Mouse (Mus musculus): ENCODE measurements around the gene Gm20379.

Gene Gm20379

GRCm38 (mm10) chr13:92305680-92306079 lies at the start of gene Gm20379:
TSS of gene Gm20379 (plus strand) at chr13:92305980.
- no peak for DNase-seq

DNA sequence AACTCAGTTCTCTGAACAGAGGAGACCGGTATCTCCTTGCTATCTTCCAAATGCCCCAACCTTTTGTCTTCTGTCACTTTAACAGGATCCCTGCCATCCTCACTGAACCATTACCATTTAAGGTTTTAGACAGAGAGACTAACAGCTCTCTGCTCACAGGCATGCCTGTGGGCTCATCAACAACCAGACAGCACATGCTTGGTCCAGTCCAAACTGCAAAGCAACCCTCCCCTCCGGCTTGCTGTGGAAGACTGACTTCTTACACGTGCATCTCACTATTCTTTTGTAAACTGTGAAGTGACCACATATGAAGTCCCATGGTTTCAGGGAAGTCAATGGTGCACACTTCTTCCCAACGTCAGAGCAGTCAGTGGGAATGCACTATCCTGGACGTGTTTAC lies 44.5 kb upstream of the Gm20379 start:
- no peak for DNase-seq

DNA sequence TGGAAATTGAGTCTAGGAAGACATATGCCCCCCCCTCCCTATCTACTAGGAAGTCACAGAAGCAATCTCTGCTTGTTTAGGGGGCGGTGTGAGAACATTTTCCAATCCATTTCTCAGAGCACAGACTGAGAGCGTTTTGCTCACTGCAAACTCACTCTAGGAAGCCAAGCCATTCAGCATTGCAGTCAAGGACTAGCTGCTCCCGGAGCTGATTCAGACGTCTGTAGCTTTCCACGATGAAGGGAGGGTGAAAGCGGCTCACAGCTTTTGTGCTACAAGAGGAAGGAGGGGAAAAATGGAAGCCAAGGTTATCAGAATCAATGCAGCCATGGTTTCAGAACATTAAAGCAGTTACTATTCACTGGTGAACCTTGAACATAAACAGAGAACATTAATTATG lies 42.2 kb upstream of the Gm20379 start:
- DNase-seq: no peak

DNA sequence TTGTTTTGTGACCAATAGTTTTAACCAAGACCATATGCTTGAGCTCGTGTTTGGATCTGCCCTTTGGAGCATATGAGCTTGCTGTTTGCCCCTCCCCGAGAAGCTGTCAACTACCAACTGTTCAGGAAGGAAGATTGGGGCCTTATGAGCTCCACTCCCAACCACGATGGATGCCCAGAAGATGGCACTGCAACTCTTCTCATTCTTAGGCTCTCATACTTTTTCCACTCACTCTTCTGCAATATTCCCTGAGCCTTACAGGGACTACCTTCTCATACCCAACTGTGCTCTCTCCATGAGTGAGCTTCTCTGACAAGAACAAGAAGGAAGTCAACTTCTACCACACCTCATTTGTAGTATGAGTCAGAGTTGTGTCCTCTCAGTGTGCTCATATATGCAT lies 38.7 kb upstream of the Gm20379 start:
- DNase-seq: peak in 1 of 2 experiments; percentile 10

DNA sequence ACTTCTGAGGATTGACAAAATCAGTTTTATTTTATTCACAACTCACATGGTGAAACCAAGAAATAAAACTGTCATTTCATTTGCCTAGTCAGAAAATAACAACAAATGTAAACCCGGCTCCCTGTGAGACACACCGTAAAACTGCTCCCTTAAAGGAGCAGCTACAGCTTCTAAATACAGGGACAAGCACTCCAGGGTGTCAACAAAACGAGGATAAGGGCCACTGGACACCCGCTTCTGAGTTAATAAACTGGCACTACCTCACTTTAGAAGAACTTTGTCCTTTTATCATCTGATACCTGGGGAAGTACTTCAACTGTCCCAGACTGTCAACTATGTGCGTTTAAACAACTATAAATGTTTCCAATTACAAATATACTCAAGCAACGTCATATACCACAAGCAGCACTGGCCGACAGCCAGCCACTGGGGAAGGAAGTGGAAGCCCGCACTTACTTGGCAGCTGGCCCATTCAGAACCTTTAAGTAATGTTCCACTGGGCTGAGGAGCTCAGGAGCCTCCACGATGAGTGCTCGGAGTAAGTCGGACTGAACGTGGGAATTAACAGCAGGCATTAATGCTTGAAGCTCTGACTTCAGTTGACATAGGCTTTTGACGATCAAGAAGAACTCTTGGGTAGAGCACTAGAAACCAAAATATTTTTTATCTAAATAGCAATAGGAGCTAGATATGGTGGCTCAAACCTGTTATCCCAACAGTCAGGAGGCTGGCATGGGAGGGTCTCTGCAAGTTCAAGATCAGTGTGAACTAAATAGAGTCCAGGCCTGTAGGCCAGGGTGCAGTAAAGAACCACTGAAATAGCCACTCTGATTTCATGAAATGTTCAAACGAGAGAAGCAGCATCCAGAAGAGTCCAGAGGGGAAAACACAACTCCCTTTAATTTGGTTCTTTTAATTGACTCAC lies 31.2 kb upstream of the Gm20379 start:
- DNase-seq: peak; percentile 88 to 89

- DNase-seq: no peak
Observed at GRCm38 (mm10) chr13:92275292-92275691, 30.5 kb upstream of the Gm20379 start.

DNA sequence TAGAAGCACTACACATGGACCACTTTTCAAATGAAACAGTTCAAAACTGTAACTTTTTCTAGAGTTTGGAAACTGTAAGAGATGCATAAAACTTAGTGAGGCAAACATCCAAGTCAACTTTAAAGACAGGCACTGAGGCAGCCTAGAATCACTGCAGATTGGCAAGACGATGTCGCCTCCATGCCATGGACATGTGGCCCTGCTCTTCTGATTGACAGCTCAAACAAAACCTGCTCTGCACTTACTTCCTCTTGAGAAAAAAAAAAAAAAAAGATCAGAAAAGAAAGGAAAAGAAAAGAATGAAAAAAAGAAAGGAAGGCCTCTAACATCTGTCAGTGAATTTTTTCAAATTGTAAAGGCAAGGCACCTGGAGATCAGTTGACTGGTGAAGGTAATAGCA lies 28.8 kb upstream of the Gm20379 start:
- no peak for DNase-seq

GRCm38 (mm10) chr13:92291605-92292004 lies 14.2 kb upstream of the Gm20379 start:
- DNase-seq: peak; percentile 38 to 69

- no peak for DNase-seq
Observed at GRCm38 (mm10) chr13:92293883-92294282, 11.9 kb upstream of the Gm20379 start.

- DNase-seq: no peak
Observed at GRCm38 (mm10) chr13:92296490-92296889, 9.3 kb upstream of the Gm20379 start.

- no peak for DNase-seq
Observed at GRCm38 (mm10) chr13:92297021-92297420, 8.8 kb upstream of the Gm20379 start.

DNA sequence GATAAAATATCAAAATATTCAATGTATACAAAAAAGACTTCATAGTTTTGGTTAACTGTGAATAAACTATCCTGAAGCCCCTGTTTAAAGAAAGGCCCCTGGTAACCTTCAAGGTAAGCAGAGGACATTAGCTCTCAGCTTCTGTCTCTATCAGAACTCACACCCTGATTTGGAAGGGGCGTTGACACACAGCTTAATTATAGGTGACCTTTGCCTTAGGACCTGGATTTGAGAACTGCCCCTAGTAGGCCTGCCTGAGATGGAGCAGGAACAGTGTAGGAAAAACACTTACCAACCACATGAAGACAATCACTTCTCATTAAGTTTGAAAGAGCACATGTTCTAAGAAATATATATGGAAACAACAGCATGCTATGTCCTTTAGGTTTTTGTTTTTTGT lies 6.3 kb upstream of the Gm20379 start:
- DNase-seq: no peak

- DNase-seq: no peak
Observed at GRCm38 (mm10) chr13:92301754-92302153, 4.0 kb upstream of the Gm20379 start.

DNA sequence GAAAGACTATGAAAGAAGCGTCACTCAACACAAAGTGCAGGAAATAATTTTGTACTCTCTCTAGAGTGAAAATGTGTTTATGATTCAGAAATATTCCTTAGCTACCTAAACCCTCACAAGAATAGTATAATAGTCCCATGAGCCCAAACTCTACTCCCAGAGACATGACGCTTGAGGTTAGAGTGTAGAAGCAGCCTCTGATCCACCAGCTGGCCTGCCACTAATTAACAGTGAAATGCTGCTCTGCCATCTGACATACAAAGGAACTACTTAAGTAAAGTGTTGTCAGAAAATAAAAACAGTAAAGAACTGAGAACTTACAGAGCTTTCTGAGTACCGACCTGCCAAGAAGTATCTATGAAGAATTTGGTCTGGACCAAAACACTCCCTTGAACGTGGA lies 3.3 kb upstream of the Gm20379 start:
- no peak for DNase-seq

- DNase-seq: no peak
Observed at GRCm38 (mm10) chr13:92303062-92303948, 2.5 kb upstream of the Gm20379 start.

DNA sequence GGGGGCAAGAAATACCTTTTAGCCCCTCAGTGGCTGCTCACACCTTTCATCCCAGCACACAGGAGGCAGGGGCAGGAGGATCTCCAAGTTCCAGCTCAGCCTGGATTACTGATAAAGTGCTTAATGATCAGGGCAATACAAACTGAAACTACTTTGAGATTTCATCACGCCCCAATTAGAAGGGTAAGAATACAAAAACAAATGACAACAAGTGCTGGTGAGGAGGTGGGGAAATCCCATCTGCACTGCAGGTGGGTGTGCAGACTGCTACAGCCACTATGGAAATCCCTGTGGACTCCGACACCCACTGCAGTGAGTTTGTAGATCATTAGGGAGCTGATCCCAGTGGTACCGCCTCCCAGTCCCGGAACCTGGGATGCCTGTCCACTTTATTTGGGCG lies 1.5 kb upstream of the Gm20379 start:
- no peak for DNase-seq

DNA sequence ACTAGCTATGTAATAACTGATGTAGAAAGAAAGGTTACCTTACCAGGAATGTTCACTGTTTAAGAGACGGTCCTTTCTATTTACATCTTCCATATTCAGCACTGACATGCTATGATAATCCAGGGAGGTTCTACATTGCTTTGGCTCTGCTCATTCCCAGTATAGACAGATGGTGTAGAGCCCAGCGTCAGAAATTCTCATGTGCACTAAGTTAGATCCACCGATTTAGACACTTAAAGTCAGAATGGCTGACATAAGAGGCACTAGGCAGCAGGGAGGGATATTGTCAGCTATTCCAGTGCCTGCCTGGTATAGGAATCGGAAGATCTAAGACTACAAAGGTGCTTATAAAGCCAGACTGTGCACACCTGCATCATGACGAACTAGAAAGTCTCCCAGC lies 8.8 kb downstream of the Gm20379 start:
- DNase-seq: no peak

GRCm38 (mm10) chr13:92320770-92321169 lies 15.0 kb downstream of the Gm20379 start:
- no peak for DNase-seq

GRCm38 (mm10) chr13:92326030-92326429 lies 20.2 kb downstream of the Gm20379 start:
- DNase-seq: no peak

DNA sequence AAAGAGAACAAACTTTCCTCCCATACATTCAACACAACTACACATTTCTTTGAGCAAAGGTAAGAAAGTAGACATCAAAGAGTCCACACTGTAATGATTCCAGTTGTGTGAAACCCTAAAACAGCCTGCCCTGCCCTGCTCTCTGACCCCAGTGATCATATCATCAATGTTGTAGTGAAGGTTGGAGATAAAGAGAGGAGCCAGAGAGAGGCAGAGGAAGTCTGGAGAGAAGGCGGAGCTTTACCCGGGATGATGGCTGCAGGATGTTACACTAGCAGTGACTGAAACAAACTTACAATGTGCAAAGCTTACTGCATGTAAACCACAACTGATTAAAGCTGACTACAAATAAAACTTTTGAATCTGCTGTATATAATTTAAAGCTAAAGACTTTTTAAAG lies 22.2 kb downstream of the Gm20379 start:
- DNase-seq: no peak

DNA sequence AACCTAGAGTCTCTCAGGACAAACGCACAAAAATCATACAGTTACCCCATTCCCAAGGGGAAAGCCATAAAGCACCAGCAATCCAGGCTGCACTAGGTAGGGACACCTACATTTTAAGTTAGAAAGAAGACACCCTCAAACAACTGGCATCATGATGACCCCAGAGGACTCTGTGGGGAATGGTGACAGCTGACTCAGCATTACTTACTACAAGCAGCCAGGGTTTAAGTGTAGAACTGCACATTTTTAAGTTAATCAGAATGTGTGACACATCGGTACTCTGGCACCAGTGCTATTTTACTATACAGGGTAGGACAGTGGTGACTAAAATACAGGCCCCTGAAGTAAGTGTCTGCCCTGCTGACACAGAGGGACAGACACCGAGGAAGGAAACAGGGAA lies 24.8 kb downstream of the Gm20379 start:
- no peak for DNase-seq

GRCm38 (mm10) chr13:92332103-92332879 lies 26.5 kb downstream of the Gm20379 start:
- no peak for DNase-seq

GRCm38 (mm10) chr13:92336857-92337256 lies 31.1 kb downstream of the Gm20379 start:
- DNase-seq: no peak

All from kidney, postnatal 25 days (tissue).